Mouse (Mus musculus) kidney, postnatal 25 days (tissue): ENCODE results near the gene Rspo4.

Source experiments
- DNase-seq, 2 experiments: peaks; one replicate each; pipeline ENCODE4 v3.0.0; 2021; ENCODE audit warnings: mixed read lengths in 2 of 2

Rspo4 gene

GRCm38 (mm10) chr2:151911751-151912150, 69.0 kb downstream of the Rspo4 start:
- DNase-seq = peak in 1 of 2 experiments; percentile 26

- DNase-seq = no peak
Observed at GRCm38 (mm10) chr2:151914120-151914519, 71.4 kb downstream of the Rspo4 start.

- DNase-seq = no peak
Observed at GRCm38 (mm10) chr2:151915111-151915510, 72.4 kb downstream of the Rspo4 start.

GRCm38 (mm10) chr2:151916061-151916831, 73.5 kb downstream of the Rspo4 start:
- DNase-seq = peak; percentile 54 to 68

GRCm38 (mm10) chr2:151919140-151919539, 76.4 kb downstream of the Rspo4 start:
- peak; percentile 59 to 85 for DNase-seq

GRCm38 (mm10) chr2:151921068-151921467, 78.3 kb downstream of the Rspo4 start:
- no peak for DNase-seq

GRCm38 (mm10) chr2:151921596-151921995, 78.9 kb downstream of the Rspo4 start:
- no peak for DNase-seq
